Mouse (Mus musculus) lung, postnatal 0 days (tissue): ENCODE results near the gene Zfp677.

Experiments used
- CTCF ChIP-seq: IDR thresholded peaks from 2 replicates; pipeline ENCODE4 v1.5.1; 2016; ENCODE audit warnings: antibody characterized with exemption, mild to moderate bottlenecking
- EP300 ChIP-seq: IDR thresholded peaks from 2 replicates; pipeline ENCODE4 v1.6.1; 2016; ENCODE audit warnings: antibody characterized with exemption, mild to moderate bottlenecking, control low read depth

DNA sequence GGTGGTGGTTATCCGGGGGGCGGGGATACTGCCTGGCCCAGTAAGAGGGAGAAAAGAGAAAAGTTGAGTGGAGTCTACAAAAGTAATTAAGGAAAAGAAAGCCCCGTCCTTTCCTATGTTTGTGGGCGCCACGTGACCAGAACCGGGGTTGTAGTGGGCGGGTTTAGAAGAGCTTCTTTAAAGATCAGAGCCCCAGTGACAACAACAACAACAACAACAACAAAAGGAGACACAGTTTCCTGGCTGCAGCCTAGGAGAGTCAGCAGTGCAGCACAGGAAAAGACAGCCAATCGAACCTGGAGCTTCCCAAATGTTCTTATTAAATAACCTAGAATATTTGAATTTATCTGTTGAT is 486 bp downstream of the Zfp677 start:
- TF ChIP-seq CTCF (no peak), EP300 (no peak)
